ENCODE assay signal across 14 mouse cellular contexts in the genomic region with DNA sequence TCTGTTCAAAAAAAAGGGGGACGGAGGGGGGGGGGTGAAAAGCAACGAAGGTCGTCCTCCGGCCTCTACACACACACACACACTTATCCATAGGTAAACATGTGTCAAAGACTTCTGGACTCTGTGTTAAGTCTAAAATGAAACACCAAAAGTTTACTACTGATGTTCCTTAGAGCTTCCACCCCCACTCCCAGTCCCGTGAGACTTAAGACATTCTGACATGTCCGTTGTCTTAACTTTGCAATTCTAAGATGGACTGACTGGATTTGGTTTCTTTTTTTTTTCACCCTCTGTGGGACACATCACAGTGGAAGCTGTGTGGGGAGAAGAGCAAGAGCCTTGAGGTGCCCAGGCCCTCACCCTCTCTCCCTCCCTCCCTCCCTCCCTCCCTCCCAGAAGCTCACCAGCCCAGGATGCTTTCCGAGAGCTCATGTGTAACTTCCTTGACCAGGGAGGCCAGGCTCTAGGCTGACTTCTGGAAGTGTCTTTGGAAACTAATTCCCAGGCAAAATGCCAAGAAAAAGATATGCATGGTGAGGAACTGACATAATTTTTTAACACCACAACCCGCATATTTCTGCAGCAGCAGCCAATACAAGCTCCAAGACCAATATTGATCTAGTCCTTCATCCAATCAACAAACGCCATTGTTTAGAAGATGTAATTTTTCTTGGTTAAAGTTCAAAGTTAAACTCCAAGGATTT. TPM values are rescaled to one million over a fixed set of nuclear protein-coding genes. Genes with fewer than 3 reads are reported as not detected.
DNase-seq lines count a peak whose midpoint lies in the region; ATAC-seq lines count a peak whose summit lies in the region.
"Had no signal": no experiment of that assay in that cellular context is flagged by ENCODE, and none has a peak within 500 bp of the region (broad histone marks: within the 10 kb centered on the region; RNA-seq: fewer than 3 reads in every experiment).

No protein-coding gene starts in this region.

- H3K27ac ChIP-seq in intestine, embryonic 15.5 days: 0 out of 2 replicates have a peak overlapping the region, but pooled peaks have one; percentile 18
- H3K27ac ChIP-seq: embryonic facial prominence, embryonic 12.5 days; hindbrain, embryonic 13.5 days; layer of hippocampus, adult 2 months; macrophage had no signal

- WGBS in intestine, embryonic 15.5 days: 34% methylated on average over 9 of the region's 9 CpGs

- no peak overlapping the region for H3K4me2 ChIP-seq in intestine, embryonic 15.5 days (replicated peaks)
- H3K4me2 ChIP-seq: embryonic facial prominence, embryonic 12.5 days; hindbrain, embryonic 13.5 days had no signal

- H3K36me3 ChIP-seq in intestine, embryonic 15.5 days: no peaks in the 10 kb centered on the region
- H3K36me3 ChIP-seq: embryonic facial prominence, embryonic 12.5 days; hindbrain, embryonic 13.5 days had no signal

- no peaks in the 10 kb centered on the region; the same call in 1 of the 2 replicates for H3K4me1 ChIP-seq in intestine, embryonic 15.5 days (replicated peaks)

- H3K9ac ChIP-seq in intestine, embryonic 15.5 days: no peak overlapping the region
- H3K9ac ChIP-seq: embryonic facial prominence, embryonic 12.5 days; hindbrain, embryonic 13.5 days had no signal

- H3K4me3 ChIP-seq in intestine, embryonic 15.5 days (replicated peaks): no peak overlapping the region
- H3K4me3 ChIP-seq: embryonic facial prominence, embryonic 12.5 days; hindbrain, embryonic 13.5 days; layer of hippocampus, adult 2 months had no signal

- intact Hi-C loops in heart, postnatal 36 days (cut with DNase I): no loop called here

- no peak for ATAC-seq in intestine, embryonic 15.5 days

- no peaks in the 10 kb centered on the region for H3K27me3 ChIP-seq in intestine, embryonic 15.5 days (replicated peaks)
- H3K27me3 ChIP-seq: embryonic facial prominence, embryonic 12.5 days; hindbrain, embryonic 13.5 days had no signal

- peak; percentile 81 to 83 for DNase-seq in heart, adult 9 months (ENCODE audit: low spot score in 2 of 2)
- no peak for DNase-seq in heart, postnatal 36 days
- peak; percentile 74 for DNase-seq in adipocyte (ENCODE audit: low spot score)
- peak; percentile 62 for DNase-seq in lung, postnatal 10 days
- no peak for DNase-seq in urinary bladder, postnatal 4 days (ENCODE audit: low spot score in 2 of 2)
- DNase-seq in neural tube, embryonic 10.5 days (ENCODE audit: extremely low spot score, low spot score): no peak
- DNase-seq in thymus, adult 18-20 months: no peak
- DNase-seq: adrenal gland, postnatal 36 days; cerebellum, adult 9-10 months had no signal

- H3K9me3 ChIP-seq in intestine, embryonic 15.5 days: no peaks in the 10 kb centered on the region
- H3K9me3 ChIP-seq: embryonic facial prominence, embryonic 12.5 days; hindbrain, embryonic 13.5 days had no signal

RNA-seq across cellular contexts. Expression of a gene that starts 31.0 kb away (rescaled TPM):
- total RNA-seq in heart, postnatal 36 days (2021): 10 to 100 TPM; 27.2 to 35.3 TPM
- polyA plus RNA-seq in intestine, embryonic 15.5 days (2015; fragmentation: Nextera tagmentation; extraction: Ambion mirVana): 24.6 and 27.9 TPM in 2 replicates

Comparison
In these comparisons a context has a peak if more than half of its experiments do, and no peak if none do; other contexts are left out.
1. DNase-seq: peak in heart, adult 9 months (2 of 2), adipocyte (single experiment) and lung, postnatal 10 days (single experiment); none in heart, postnatal 36 days (0 of 2), urinary bladder, postnatal 4 days (0 of 2), neural tube, embryonic 10.5 days (single experiment) and thymus, adult 18-20 months (0 of 2).